Mouse (Mus musculus): Measurements from ENCODE around the gene Jam2. TPM values are rescaled to one million over a fixed set of nuclear protein-coding genes. Genes with fewer than 3 reads are reported as not detected.

Jam2 gene
- polyA plus RNA-seq, 1 experiment from 2014 or later, result 24.5 TPM

Other genes with a start within 250 kb of the Jam2 start
- gene Mrpl39, start 38.4 kb upstream of the Jam2 start, polyA plus RNA-seq (2015; fragmentation: Nextera tagmentation; extraction: Ambion mirVana), result 43.5 and 43.6 TPM in 2 replicates
- 21.2 and 21.4 TPM in 2 replicates for gene Gabpa, start 60.8 kb downstream of the Jam2 start, polyA plus RNA-seq (2015; fragmentation: Nextera tagmentation; extraction: Ambion mirVana)
- gene Atp5j, start 61.5 kb downstream of the Jam2 start, polyA plus RNA-seq (2015; fragmentation: Nextera tagmentation; extraction: Ambion mirVana), result 765 and 862 TPM in 2 replicates

All from neural tube, embryonic 13.5 days (tissue).